Mouse (Mus musculus): ENCODE measurements around the gene Scn3b.

GRCm38 (mm10) chr9:40299323-40299722, 30.3 kb downstream of the Scn3b start:
- TF ChIP-seq CTCF (IDR thresholded peaks at IDR 0.05; ENCODE audit: low read depth) (no peak), EP300 (IDR thresholded peaks at IDR 0.05; ENCODE audit: low read depth) (no peak)
